Mouse (Mus musculus): ENCODE measurements around the gene Ece1. TPM values are rescaled to one million over a fixed set of nuclear protein-coding genes. Genes with fewer than 3 reads are reported as not detected.

The Ece1 gene
- polyA plus RNA-seq, 1 experiment = 65.4 TPM

DNA sequence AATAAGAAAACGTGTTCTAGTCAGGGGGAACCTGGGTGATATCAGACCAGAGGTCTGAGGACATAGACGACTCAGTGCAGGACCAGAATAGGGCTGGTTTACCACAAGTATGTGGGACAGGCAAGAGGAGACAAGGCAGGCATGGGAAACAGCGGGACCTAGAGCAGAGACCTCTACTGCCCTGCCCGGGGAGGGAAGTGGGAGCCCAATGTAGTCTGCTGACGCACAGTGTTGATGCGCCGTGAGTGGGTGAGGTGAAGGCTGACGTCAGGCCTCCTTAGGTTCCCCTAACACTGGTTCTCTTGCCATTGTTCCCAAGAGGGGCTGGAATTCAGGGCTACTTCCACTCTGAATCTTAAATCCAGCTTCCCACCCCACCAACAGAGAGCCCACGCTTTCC lies 2.7 kb downstream of the Ece1 start:
- no peak for TF ChIP-seq POLR2A (IDR thresholded peaks at IDR 0.05; ENCODE audit: low read depth, low read length)
- no peak for TF ChIP-seq CTCF (IDR thresholded peaks at IDR 0.05; ENCODE audit: borderline replicate concordance, insufficient read depth, low read length)
- H3K4me1 ChIP-seq (ENCODE audit: control insufficient read depth, insufficient read depth, low read length) = peaks cover 16% of the 10 kb centered on the region
- peak overlapping the region; percentile 23; the same call in 1 of the 2 replicates for H3K27ac ChIP-seq (ENCODE audit: insufficient read depth, low read length)
- no peak overlapping the region for H3K4me3 ChIP-seq (ENCODE audit: insufficient read depth, low read length)

DNA sequence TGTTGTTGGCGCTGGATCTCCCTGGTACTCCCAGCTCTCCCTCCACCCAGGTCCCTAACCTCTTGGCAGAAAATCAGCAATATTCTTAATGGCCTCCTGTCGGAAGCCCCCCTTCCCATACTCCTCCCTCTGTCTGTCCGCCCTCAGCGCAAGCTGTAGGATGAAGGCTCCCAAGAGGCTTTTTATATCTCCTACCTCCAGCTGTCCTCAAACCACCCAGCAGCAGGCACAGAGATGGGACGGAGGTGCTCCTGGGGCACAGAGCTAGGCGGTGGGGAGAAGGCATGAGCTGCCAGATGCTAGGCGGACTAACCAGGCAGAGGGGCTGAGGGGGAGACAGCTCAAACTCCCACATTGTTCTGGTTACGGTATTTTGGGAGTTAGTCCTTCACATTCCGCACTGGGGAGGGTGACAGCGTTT lies 3.2 kb downstream of the Ece1 start:
- Histone ChIP-seq H3K4me1 (ENCODE audit: control insufficient read depth, insufficient read depth, low read length) (peaks cover 16% of the 10 kb centered on the region), H3K27ac (ENCODE audit: insufficient read depth, low read length) (0 out of 2 replicates have a peak overlapping the region, but pooled peaks have one; percentile 23)

DNA sequence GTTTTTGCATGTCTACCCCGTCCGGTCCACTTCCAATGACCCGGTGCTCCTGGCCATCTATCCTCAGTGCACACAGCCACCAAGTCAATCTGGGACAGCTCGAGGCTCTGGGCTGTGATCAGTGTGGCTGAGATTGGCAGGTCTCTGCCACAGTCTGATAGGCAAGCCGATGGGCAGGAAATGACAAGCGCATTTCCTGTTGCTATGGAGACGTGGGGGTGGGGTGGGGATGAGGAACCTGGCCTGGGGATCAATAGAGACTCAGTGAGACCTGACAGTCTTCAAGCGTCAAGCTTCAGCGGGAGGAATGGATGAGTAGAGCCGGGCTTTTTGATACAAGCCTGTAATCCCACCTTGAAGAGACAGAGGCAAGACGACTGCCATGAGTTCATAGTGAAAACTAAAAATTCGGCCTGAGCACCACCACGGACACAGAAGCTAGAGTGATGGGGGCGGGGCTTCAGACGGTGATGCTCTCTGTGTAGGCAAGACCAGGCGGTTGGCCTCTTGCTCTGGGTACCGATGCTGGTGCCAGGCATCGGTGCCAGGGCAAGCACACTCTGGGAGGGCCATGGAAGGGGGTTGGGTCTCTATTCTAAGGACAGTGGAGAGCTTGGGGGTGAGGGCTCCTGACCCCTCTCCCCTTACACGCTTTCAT lies 4.3 kb downstream of the Ece1 start:
- no peak overlapping the region for H3K27ac ChIP-seq (ENCODE audit: insufficient read depth, low read length)
- peaks cover 16% of the 10 kb centered on the region for H3K4me1 ChIP-seq (ENCODE audit: control insufficient read depth, insufficient read depth, low read length)
- no peak for TF ChIP-seq POLR2A (IDR thresholded peaks at IDR 0.05; ENCODE audit: low read depth, low read length)
- TF ChIP-seq CTCF (IDR thresholded peaks at IDR 0.05; ENCODE audit: borderline replicate concordance, insufficient read depth, low read length) = no peak

More for the DNA sequence above, 3.2 kb downstream of the Ece1 start:
- no peak overlapping the region for H3K4me3 ChIP-seq (ENCODE audit: insufficient read depth, low read length)
- no peak for TF ChIP-seq CTCF (IDR thresholded peaks at IDR 0.05; ENCODE audit: borderline replicate concordance, insufficient read depth, low read length)
- no peak for TF ChIP-seq POLR2A (IDR thresholded peaks at IDR 0.05; ENCODE audit: low read depth, low read length)

DNA sequence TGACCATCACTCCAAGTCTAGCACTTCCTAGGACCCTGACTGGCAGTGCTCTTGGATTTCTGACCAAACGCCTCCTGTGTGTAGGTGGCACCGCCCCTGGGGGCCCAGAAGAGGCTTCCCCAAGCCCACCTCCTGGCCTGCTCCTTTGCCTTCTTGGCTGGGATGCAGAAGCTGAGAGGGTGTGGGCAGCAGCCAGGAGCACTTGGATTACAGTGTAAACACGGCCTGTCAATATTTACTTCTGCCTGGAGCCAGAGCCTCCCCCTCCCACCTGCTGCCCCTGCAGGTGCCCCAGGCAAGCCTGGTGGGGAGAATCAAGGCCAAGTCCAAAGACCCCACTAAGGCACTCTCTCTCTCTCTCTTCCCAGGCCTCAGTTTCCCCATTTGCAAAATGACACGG lies 5.2 kb downstream of the Ece1 start:
- TF ChIP-seq POLR2A (IDR thresholded peaks at IDR 0.05; ENCODE audit: low read depth, low read length) (no peak), CTCF (IDR thresholded peaks at IDR 0.05; ENCODE audit: borderline replicate concordance, insufficient read depth, low read length) (no peak)
- Histone ChIP-seq H3K4me1 (ENCODE audit: control insufficient read depth, insufficient read depth, low read length) (peaks cover 16% of the 10 kb centered on the region), H3K27ac (ENCODE audit: insufficient read depth, low read length) (no peak overlapping the region), H3K4me3 (ENCODE audit: insufficient read depth, low read length) (no peak overlapping the region)

More for the DNA sequence above, 4.3 kb downstream of the Ece1 start:
- no peak overlapping the region for H3K4me3 ChIP-seq (ENCODE audit: insufficient read depth, low read length)

DNA sequence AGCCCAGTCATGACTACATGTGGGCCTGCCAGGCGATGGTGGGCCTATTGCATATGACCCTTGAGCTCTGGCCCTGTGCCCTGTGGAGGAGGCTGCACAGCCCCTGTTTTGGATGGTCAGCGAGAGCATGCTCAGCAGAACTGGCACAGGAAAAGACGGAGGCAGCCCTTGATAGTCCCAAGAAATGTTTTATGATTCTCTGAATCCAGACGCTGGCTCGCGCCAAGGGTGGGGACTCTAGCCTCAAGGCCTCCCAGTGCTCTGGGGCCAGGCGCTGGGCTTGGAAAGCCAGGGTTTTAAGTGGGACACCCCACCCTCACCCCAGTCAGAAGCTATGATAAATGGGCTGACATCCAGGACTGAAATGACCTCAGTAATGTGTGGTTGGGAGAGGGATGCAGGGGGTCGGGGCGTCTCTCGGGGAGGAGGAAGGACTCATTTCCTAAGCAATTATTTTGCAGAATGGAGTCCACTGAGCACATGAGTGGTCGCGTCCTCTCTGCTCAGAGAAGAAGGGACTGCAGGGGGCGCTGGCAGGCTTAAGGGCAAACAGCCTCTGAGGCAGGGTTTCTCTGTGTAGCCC lies 5.7 kb downstream of the Ece1 start:
- H3K27ac ChIP-seq (ENCODE audit: insufficient read depth, low read length) = no peak overlapping the region
- peaks cover 16% of the 10 kb centered on the region for H3K4me1 ChIP-seq (ENCODE audit: control insufficient read depth, insufficient read depth, low read length)
- TF ChIP-seq POLR2A (IDR thresholded peaks at IDR 0.05; ENCODE audit: low read depth, low read length) (no peak), CTCF (IDR thresholded peaks at IDR 0.05; ENCODE audit: borderline replicate concordance, insufficient read depth, low read length) (no peak)
- no peak overlapping the region for H3K4me3 ChIP-seq (ENCODE audit: insufficient read depth, low read length)

DNA sequence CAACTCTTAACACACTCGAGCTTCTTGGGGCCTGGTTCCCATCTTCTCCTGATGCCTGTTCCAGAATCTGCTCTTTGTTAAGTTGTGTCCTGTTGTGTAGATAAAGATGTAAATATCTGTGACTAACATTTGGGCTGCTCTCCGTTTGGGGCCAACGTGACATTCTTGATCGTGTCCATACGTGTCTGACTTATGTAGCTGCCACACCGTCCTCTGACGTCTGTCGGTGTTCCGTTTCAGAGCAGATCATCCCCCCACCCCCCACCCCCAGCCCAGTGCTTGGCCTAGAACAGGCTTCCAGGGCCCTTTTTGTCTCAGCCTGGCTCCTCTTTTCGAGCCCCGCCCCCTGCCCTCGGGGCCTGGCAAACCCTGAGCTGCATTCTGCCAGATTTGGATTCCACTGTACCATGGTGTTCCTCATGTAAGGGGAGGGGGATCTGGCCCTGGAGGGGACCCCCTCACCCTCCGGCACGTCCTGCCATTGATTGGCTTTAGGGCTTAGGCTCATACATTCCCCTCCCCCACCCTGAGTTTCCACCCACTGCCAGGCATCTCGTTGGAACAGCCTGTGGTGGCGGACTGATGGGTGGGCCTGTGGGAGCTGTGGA lies 7.7 kb downstream of the Ece1 start:
- H3K4me1 ChIP-seq (ENCODE audit: control insufficient read depth, insufficient read depth, low read length) = peaks cover 10% of the 10 kb centered on the region; the same call in 1 of the 2 replicates
- TF ChIP-seq POLR2A (IDR thresholded peaks at IDR 0.05; ENCODE audit: low read depth, low read length) = no peak
- TF ChIP-seq CTCF (IDR thresholded peaks at IDR 0.05; ENCODE audit: borderline replicate concordance, insufficient read depth, low read length) = no peak
- no peak overlapping the region for H3K27ac ChIP-seq (ENCODE audit: insufficient read depth, low read length)
- H3K4me3 ChIP-seq (ENCODE audit: insufficient read depth, low read length) = no peak overlapping the region

DNA sequence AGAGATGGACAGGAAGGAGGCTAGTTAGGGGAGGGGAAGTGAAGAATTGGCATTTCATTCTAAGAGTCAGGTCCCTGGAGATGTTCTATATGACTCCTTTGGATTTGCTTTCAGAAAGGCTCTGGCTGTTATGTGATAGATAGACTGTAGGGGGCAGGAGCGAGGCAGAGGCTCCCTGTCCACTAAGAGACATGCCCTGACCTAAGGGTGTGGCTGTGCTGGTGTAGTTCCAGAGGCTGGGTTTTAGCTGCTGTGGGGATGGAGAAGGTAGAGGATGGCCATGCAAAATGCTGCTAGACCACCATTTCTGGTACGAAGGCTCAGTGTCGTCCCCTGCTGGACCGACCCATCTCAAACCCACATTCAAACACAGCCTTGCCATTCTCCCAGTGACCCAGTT lies 8.9 kb downstream of the Ece1 start:
- Histone ChIP-seq H3K4me3 (ENCODE audit: insufficient read depth, low read length) (no peak overlapping the region), H3K27ac (ENCODE audit: insufficient read depth, low read length) (no peak overlapping the region), H3K4me1 (ENCODE audit: control insufficient read depth, insufficient read depth, low read length) (0 out of 2 replicates have a peak, but pooled peaks cover 5% of the 10 kb centered on the region)
- TF ChIP-seq POLR2A (IDR thresholded peaks at IDR 0.05; ENCODE audit: low read depth, low read length) (no peak), CTCF (IDR thresholded peaks at IDR 0.05; ENCODE audit: borderline replicate concordance, insufficient read depth, low read length) (0 out of 2 replicates have a peak, but pooled peaks have one; percentile 16)

DNA sequence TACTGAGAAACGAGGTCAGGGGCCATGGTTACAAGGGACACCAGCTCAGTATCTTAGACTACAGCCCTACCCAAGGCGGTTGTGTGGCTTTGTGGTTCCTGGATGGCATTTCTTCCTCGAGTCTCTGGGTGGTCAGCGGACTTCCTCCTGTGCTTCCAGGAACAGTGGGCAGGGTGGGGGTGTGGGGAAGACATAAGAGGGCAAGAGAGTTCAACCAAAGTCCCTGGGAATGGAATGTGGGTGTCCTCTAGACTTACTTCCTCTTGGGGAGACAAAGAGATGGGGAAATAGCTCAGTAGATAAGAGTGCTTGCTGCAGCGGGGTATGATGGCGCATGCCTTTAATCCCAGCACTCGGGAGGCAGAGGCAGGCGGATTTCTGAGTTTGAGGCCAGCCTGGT lies 9.4 kb downstream of the Ece1 start:
- Histone ChIP-seq H3K4me1 (ENCODE audit: control insufficient read depth, insufficient read depth, low read length) (0 out of 2 replicates have a peak, but pooled peaks cover 3% of the 10 kb centered on the region), H3K27ac (ENCODE audit: insufficient read depth, low read length) (no peak overlapping the region), H3K4me3 (ENCODE audit: insufficient read depth, low read length) (no peak overlapping the region)
- TF ChIP-seq CTCF (IDR thresholded peaks at IDR 0.05; ENCODE audit: borderline replicate concordance, insufficient read depth, low read length) (no peak), POLR2A (IDR thresholded peaks at IDR 0.05; ENCODE audit: low read depth, low read length) (no peak)

DNA sequence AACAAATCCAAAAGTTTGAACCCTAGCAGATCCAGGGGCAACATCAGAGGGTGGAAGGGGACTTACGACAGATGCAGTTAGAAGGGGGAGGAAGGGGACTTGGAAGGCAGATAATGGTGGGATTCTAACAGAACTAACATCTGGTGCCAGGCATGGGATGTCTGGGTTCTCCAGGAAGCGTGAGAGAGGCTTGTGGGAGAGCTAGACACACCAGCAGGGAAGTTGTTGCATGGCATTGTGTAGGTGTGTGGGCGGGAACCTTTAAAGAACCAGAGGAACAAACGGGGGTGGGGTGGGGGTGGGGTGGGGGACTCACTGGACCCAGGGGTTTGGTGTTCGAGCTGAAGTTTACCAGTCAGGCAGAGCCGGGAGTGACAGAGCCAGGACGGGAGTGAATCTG lies 12.3 kb downstream of the Ece1 start:
- TF ChIP-seq POLR2A (IDR thresholded peaks at IDR 0.05; ENCODE audit: low read depth, low read length) (no peak), CTCF (IDR thresholded peaks at IDR 0.05; ENCODE audit: borderline replicate concordance, insufficient read depth, low read length) (no peak)
- Histone ChIP-seq H3K27ac (ENCODE audit: insufficient read depth, low read length) (no peak overlapping the region), H3K4me1 (ENCODE audit: control insufficient read depth, insufficient read depth, low read length) (no peaks in the 10 kb centered on the region), H3K4me3 (ENCODE audit: insufficient read depth, low read length) (no peak overlapping the region)

DNA sequence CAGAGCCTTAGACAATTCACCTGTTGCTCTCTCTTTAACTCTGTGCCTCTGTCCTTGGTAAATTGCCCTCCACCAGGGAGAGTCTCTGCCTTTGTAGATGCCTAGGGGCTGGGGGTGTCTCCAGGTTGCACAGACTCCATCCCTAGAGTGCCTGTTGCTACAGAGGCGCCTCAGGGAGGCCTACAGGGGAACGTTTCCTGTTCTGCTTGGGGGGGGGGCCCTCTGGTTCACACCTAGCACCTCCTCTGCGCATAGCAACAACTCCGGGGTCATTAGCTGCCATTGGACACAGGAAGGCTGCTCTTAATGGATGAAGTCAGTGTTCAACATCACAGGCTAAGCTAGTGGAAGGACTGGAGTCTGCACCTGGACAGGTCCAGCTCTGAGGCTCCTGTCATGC lies 12.8 kb downstream of the Ece1 start:
- Histone ChIP-seq H3K4me3 (ENCODE audit: insufficient read depth, low read length) (no peak overlapping the region), H3K4me1 (ENCODE audit: control insufficient read depth, insufficient read depth, low read length) (no peaks in the 10 kb centered on the region), H3K27ac (ENCODE audit: insufficient read depth, low read length) (no peak overlapping the region)
- TF ChIP-seq POLR2A (IDR thresholded peaks at IDR 0.05; ENCODE audit: low read depth, low read length) (no peak), CTCF (IDR thresholded peaks at IDR 0.05; ENCODE audit: borderline replicate concordance, insufficient read depth, low read length) (no peak)

Data from embryonic fibroblast, embryonic 13.5 days (primary cell).